Mouse (Mus musculus): Measurements from ENCODE around the gene Dlx5.

- TF ChIP-seq CTCF (IDR thresholded peaks at IDR 0.05; ENCODE audit: borderline replicate concordance, insufficient read depth, low read depth, low read length) (no peak), POLR2A (IDR thresholded peaks at IDR 0.05; ENCODE audit: borderline replicate concordance, insufficient read depth, low read length) (no peak)
Measured at GRCm38 (mm10) chr6:6882266-6882797, 447 bp upstream of the Dlx5 start.

All from cerebellum, adult 2 months (tissue).